Mouse (Mus musculus): ENCODE data around the gene Pde8a. TPM values are rescaled to one million over a fixed set of nuclear protein-coding genes. Genes with fewer than 3 reads are reported as not detected.
A peak's percentile ranks its signal among the peaks of the same experiment; 100 is the strongest.

Gene Pde8a
- polyA plus RNA-seq, 1 experiment, result 3.5 TPM

DNA sequence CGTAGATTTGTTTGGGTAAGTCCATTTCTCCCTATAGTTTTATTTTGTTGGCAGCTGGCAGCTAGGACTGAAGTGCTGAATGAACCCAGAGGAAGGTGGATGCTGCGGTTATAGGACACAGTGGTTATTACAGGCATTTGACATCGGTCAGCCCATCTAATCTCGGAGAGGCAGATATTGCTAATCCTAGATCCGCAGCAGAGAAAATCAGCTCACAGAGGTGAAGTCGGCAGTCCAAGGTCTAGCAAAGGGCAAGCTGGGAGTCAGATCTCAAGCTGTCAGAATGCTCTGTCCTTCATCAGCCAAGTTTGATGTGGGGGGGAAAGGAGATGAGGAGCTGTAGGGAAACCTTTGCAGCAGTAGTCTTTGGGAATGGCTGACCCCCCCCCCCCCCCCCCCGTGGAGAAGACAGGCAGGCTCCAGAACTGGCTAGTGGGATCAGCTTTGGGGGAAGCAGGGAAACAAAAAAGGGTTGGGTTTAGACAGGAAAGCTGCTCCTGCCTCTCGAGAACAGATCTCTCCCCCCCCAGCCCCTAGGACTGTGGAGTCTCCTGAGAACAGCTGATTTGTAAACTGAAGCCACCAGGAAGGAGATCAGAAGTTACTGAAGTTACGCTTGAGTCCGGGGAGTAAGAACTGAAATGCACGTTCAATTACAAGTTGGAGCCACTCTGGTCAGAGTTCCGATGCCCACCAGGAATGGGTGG, 3.3 kb upstream of the Pde8a start:
- 62% methylated on average over 12 of the region's 12 CpGs for WGBS
- Histone ChIP-seq H3K36me3 (ENCODE audit: control insufficient read depth, insufficient read depth, low read length) (no peaks in the 10 kb centered on the region), H3K27ac (ENCODE audit: insufficient read depth, low read depth, low read length) (no peak overlapping the region), H3K4me1 (ENCODE audit: control insufficient read depth, insufficient read depth, insufficient read length, low read length) (peaks cover 9% of the 10 kb centered on the region), H3K4me3 (ENCODE audit: low read depth, low read length) (no peak overlapping the region), H3K27me3 (ENCODE audit: control insufficient read depth, insufficient read depth, low read length) (peaks cover 12% of the 10 kb centered on the region)
- TF ChIP-seq CTCF (IDR thresholded peaks at IDR 0.05; ENCODE audit: extremely low read depth, insufficient read length, insufficient replicate concordance, low read depth, low read length) (no peak), POLR2A (IDR thresholded peaks at IDR 0.05; ENCODE audit: low read depth, low read length) (no peak)

DNA sequence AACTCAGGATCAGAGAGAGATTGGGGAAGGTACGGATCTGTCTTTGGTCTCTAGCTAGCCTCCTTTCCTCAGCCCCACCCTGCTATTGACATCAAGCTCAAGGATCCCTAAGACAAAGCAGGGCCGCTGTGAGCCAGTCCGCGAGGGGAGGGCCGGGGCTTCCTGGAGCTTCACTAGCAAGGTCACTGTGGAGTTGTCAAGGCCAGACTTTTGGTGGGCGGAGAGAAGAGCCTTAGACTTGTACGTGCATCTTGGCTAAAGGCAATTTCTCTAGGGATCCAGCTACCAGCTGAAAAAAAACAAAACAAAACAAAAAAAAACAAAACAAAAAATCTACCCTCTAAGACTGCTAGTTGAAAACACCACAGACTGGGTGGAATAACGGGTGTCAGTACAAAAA, 1.6 kb upstream of the Pde8a start:
- Histone ChIP-seq H3K4me1 (ENCODE audit: control insufficient read depth, insufficient read depth, insufficient read length, low read length) (peaks cover 9% of the 10 kb centered on the region), H3K27me3 (ENCODE audit: control insufficient read depth, insufficient read depth, low read length) (peaks cover 12% of the 10 kb centered on the region), H3K27ac (ENCODE audit: insufficient read depth, low read depth, low read length) (no peak overlapping the region), H3K36me3 (ENCODE audit: control insufficient read depth, insufficient read depth, low read length) (no peaks in the 10 kb centered on the region), H3K4me3 (ENCODE audit: low read depth, low read length) (no peak overlapping the region)
- TF ChIP-seq CTCF (IDR thresholded peaks at IDR 0.05; ENCODE audit: extremely low read depth, insufficient read length, insufficient replicate concordance, low read depth, low read length) (no peak), POLR2A (IDR thresholded peaks at IDR 0.05; ENCODE audit: low read depth, low read length) (no peak)
- WGBS, result 21% methylated on average over 8 of the region's 8 CpGs

DNA sequence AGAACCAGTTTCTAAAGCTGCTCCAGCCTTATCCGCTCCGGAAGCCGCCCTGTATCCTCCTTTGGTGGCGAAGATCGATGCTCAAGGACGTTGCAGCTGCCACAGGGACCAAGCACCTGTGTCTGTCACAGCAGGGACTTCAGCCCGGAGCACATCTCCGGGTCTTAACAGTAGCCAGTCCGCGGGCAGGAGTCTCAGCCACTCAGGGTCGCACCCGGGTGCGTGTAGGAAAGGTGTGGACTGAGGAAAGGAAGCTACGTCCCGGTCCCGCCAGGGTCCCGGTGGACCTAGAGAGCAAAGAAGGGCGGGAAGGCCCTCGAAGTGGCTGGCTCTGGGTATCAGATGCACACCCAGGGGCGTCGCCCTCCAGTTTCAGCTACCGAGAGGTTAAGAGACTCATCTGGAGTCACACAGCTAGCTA, 1.1 kb upstream of the Pde8a start:
- peak overlapping the region; percentile 66 for H3K27ac ChIP-seq (ENCODE audit: insufficient read depth, low read depth, low read length)
- peak overlapping the region; percentile 62 for H3K4me3 ChIP-seq (ENCODE audit: low read depth, low read length)
- H3K36me3 ChIP-seq (ENCODE audit: control insufficient read depth, insufficient read depth, low read length), result no peaks in the 10 kb centered on the region
- WGBS, result under 1% methylated on average over 22 of the region's 22 CpGs
- H3K27me3 ChIP-seq (ENCODE audit: control insufficient read depth, insufficient read depth, low read length), result peaks cover 12% of the 10 kb centered on the region
- peaks cover 9% of the 10 kb centered on the region for H3K4me1 ChIP-seq (ENCODE audit: control insufficient read depth, insufficient read depth, insufficient read length, low read length)
- no peak for TF ChIP-seq POLR2A (IDR thresholded peaks at IDR 0.05; ENCODE audit: low read depth, low read length)
- TF ChIP-seq CTCF (IDR thresholded peaks at IDR 0.05; ENCODE audit: extremely low read depth, insufficient read length, insufficient replicate concordance, low read depth, low read length), result no peak

DNA sequence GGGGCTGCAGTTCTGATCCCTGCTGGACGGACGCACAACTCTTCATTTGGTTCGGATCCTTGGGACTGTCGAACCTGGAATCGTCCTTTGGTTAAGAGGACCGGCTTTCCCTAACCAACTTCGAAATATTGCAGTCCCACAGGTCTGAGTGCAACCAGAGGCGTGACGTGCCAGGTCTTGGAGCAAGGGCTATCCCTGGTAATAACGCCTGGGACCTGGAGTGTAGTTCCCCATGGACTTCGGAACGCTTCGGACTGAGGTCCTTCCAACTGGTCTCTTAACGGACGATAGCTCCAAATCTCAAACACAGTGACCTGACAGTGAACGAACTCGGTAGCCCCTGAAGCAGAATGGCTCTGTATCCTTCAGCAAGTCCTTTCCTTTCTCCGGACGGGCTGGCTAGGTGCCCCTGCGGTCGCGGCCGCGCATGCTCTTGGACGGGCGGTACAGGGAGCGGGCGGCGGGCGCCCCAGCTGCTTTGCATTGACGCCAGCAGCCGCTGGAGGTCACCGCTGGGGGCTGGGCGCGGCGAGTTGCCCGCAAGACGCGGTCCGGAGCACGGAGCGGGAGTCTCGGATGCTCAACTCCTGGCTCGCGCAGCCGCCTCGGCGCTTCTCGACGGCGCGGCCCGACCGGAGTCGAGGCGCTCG, 574 bp upstream of the Pde8a start:
- Histone ChIP-seq H3K36me3 (ENCODE audit: control insufficient read depth, insufficient read depth, low read length) (no peaks in the 10 kb centered on the region), H3K27me3 (ENCODE audit: control insufficient read depth, insufficient read depth, low read length) (peaks cover 12% of the 10 kb centered on the region), H3K4me1 (ENCODE audit: control insufficient read depth, insufficient read depth, insufficient read length, low read length) (peaks cover 9% of the 10 kb centered on the region), H3K4me3 (ENCODE audit: low read depth, low read length) (peak overlapping the region; percentile 62), H3K27ac (ENCODE audit: insufficient read depth, low read depth, low read length) (peak overlapping the region; percentile 66)
- WGBS, result under 1% methylated on average over 57 of the region's 57 CpGs
- peak; percentile 44; the same call in 1 of the 2 replicates for TF ChIP-seq POLR2A (IDR thresholded peaks at IDR 0.05; ENCODE audit: low read depth, low read length)
- TF ChIP-seq CTCF (IDR thresholded peaks at IDR 0.05; ENCODE audit: extremely low read depth, insufficient read length, insufficient replicate concordance, low read depth, low read length), result no peak

DNA sequence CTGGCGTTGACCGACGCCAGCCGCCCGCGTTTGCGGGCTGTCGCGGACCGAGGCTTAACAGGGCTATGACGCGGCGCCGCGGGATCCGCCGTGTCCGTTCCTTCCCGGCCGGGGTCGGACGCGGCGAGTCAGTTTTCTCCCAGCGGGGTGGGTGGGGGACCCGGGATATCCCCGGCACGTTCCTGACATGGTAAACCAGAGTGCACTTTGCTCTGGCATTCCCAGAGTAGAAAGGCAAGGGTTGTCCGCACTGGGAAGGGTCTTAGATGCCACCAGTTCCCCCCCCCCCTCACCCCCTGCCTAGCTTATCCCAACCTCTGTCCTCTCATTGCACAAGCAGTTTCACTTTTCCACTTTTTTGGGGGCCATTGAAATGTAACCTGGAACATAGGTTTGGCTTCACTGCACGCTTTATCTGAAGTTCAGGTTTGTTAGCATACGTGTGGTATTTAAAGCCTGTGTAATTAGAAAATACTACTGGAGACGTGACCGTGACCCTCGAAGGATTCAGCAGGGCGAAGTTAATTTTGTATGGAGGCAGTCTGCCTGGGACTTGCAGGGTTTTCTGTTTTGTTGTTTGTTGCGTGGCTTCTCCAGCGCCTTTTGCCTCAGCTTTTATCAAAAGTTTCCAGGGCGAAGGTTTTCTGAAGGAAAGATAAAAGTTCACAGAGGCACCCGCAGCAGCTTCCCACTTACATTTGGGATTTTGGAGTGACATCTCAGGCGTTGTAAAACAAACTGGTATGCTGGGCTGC, 934 bp downstream of the Pde8a start:
- WGBS, result 10% methylated on average over 40 of the region's 40 CpGs
- Histone ChIP-seq H3K27ac (ENCODE audit: insufficient read depth, low read depth, low read length) (no peak overlapping the region), H3K27me3 (ENCODE audit: control insufficient read depth, insufficient read depth, low read length) (peaks cover 12% of the 10 kb centered on the region), H3K36me3 (ENCODE audit: control insufficient read depth, insufficient read depth, low read length) (no peaks in the 10 kb centered on the region), H3K4me1 (ENCODE audit: control insufficient read depth, insufficient read depth, insufficient read length, low read length) (peaks cover 9% of the 10 kb centered on the region), H3K4me3 (ENCODE audit: low read depth, low read length) (peak overlapping the region; percentile 62)
- no peak for TF ChIP-seq POLR2A (IDR thresholded peaks at IDR 0.05; ENCODE audit: low read depth, low read length)
- no peak for TF ChIP-seq CTCF (IDR thresholded peaks at IDR 0.05; ENCODE audit: extremely low read depth, insufficient read length, insufficient replicate concordance, low read depth, low read length)

DNA sequence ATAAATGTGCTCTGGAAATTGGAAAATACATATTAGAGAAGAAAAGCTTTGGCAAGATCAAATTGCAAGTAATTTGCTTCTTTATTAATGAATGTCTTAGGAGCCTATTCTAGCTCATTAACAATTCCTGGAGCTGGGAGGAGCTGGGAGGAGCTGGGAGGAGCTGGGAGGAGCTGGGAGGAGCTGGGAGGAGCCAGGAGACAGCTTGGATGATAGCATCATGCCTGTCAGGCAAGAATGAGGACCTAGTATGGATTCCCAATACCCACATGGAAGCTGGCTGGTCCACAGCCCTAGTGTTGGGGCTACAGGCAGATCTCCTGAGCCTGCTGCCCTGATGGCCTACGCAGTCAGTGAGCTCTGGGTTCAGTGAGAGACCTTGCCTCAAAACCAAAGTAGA, 2.6 kb downstream of the Pde8a start:
- TF ChIP-seq POLR2A (IDR thresholded peaks at IDR 0.05; ENCODE audit: low read depth, low read length), result no peak
- TF ChIP-seq CTCF (IDR thresholded peaks at IDR 0.05; ENCODE audit: extremely low read depth, insufficient read length, insufficient replicate concordance, low read depth, low read length), result no peak
- Histone ChIP-seq H3K4me1 (ENCODE audit: control insufficient read depth, insufficient read depth, insufficient read length, low read length) (peaks cover 9% of the 10 kb centered on the region), H3K27me3 (ENCODE audit: control insufficient read depth, insufficient read depth, low read length) (peaks cover 12% of the 10 kb centered on the region), H3K27ac (ENCODE audit: insufficient read depth, low read depth, low read length) (no peak overlapping the region), H3K4me3 (ENCODE audit: low read depth, low read length) (no peak overlapping the region), H3K36me3 (ENCODE audit: control insufficient read depth, insufficient read depth, low read length) (no peaks in the 10 kb centered on the region)
- 100% methylated on average over 1 of the region's 1 CpGs for WGBS

DNA sequence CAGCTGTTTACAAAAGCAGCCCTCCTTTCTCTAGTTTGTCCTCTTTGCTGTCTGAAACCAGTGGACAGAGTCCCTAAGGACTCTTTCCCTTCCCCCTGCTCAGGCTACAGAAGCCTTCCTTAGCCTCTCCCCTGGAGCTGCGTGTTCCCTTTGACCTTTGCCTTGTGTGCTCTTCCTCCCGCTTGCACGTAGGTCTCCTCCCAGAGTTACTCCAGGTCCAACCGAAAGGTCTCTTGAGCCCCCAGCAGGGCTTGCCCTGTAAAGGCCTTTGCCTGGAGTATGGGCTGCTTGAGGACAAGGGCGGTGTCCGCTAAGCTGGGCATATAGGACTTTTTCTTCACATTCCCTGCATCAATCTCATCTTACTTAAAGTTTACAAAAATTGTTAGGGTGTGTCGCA, 5.9 kb downstream of the Pde8a start:
- H3K4me1 ChIP-seq (ENCODE audit: control insufficient read depth, insufficient read depth, insufficient read length, low read length), result no peaks in the 10 kb centered on the region; the same call in 1 of the 2 replicates
- 57% methylated on average over 7 of the region's 7 CpGs for WGBS
- H3K36me3 ChIP-seq (ENCODE audit: control insufficient read depth, insufficient read depth, low read length), result no peaks in the 10 kb centered on the region
- H3K27me3 ChIP-seq (ENCODE audit: control insufficient read depth, insufficient read depth, low read length), result no peaks in the 10 kb centered on the region; the same call in 1 of the 2 replicates
- H3K4me3 ChIP-seq (ENCODE audit: low read depth, low read length), result no peak overlapping the region
- H3K27ac ChIP-seq (ENCODE audit: insufficient read depth, low read depth, low read length), result no peak overlapping the region
- TF ChIP-seq CTCF (IDR thresholded peaks at IDR 0.05; ENCODE audit: extremely low read depth, insufficient read length, insufficient replicate concordance, low read depth, low read length) (no peak), POLR2A (IDR thresholded peaks at IDR 0.05; ENCODE audit: low read depth, low read length) (no peak)
